In the genomic region with DNA sequence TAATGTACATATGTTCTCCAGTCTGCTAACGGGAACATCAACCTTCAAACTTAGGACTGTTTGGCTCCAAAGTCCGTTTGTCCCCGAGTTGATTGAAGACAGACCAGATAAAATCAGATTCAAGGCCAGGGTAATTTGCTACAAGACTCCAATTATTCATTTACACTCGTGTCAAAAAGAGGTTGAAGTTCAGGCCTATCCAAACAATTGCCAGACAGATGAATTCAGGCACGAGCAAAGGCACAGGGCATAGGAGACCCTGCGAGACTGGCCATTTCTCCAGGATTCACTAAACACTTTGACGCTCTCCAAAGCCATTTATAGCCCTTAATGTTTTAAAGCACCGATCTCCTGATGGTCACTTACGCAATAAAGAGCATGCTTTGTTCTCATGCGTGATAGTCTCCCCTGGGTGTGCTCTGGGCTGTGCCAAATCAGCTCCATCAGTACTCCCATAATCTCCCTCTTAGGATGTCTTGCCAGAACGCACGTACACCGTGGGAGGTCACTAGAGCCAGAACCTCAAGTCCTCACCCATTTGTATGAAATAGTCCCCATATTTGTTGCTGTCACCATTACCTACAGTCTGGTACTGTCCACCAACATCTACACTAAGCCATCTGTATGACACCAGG, we compare ENCODE assay signal across 12 mouse cellular contexts.
A peak's percentile ranks its signal among the peaks of the same experiment; 100 is the strongest.
DNase-seq lines count a peak whose midpoint lies in the region; ATAC-seq and TF ChIP-seq lines count a peak whose summit lies in the region.
"Had no signal": no experiment of that assay in that cellular context is flagged by ENCODE, and none has a peak within 500 bp of the region (broad histone marks: within the 10 kb centered on the region; RNA-seq: fewer than 3 reads in every experiment).

No protein-coding gene starts in this region.

- no peak overlapping the region for H3K9ac ChIP-seq in liver, embryonic 11.5 days (ENCODE audit: low read depth, low read length)
- H3K9ac ChIP-seq in liver, embryonic 12.5 days = no peak overlapping the region
- H3K9ac ChIP-seq in stomach, embryonic 15.5 days = no peak overlapping the region

- no peaks in the 10 kb centered on the region for H3K27me3 ChIP-seq in liver, embryonic 11.5 days (replicated peaks; ENCODE audit: control insufficient read depth, insufficient read depth, low read length)
- H3K27me3 ChIP-seq in liver, embryonic 12.5 days (replicated peaks) = no peaks in the 10 kb centered on the region
- no peaks in the 10 kb centered on the region for H3K27me3 ChIP-seq in stomach, embryonic 15.5 days (replicated peaks)
- H3K27me3 ChIP-seq in cerebellum, adult 2 months (ENCODE audit: control insufficient read depth, insufficient read depth, low read length) = no peaks in the 10 kb centered on the region

- H3K4me3 ChIP-seq in liver, embryonic 11.5 days (ENCODE audit: low read depth, low read length) = no peak overlapping the region
- H3K4me3 ChIP-seq in liver, embryonic 12.5 days = no peak overlapping the region
- no peak overlapping the region for H3K4me3 ChIP-seq in stomach, embryonic 15.5 days (replicated peaks)
- no peak overlapping the region for H3K4me3 ChIP-seq in cerebellum, adult 2 months (replicated peaks; ENCODE audit: insufficient read depth, low read depth, low read length)
- H3K4me3 ChIP-seq: forebrain, embryonic 10.5 days; layer of hippocampus, adult 2 months had no signal

- H3K27ac ChIP-seq in liver, embryonic 11.5 days (ENCODE audit: low read depth, low read length) = no peak overlapping the region; the same call in 1 of the 2 replicates
- H3K27ac ChIP-seq in liver, embryonic 12.5 days = no peak overlapping the region
- H3K27ac ChIP-seq in stomach, embryonic 15.5 days = peak overlapping the region; percentile 72; the same call in 1 of the 2 replicates
- H3K27ac ChIP-seq in cerebellum, adult 2 months (ENCODE audit: insufficient read depth, low read length) = no peak overlapping the region
- H3K27ac ChIP-seq: forebrain, embryonic 10.5 days had no signal

- TF ChIP-seq POLR2A in cerebellum, adult 2 months (IDR thresholded peaks at IDR 0.05; ENCODE audit: borderline replicate concordance, insufficient read depth, low read length) = no peak

- peaks cover 8% of the 10 kb centered on the region; the same call in 1 of the 2 replicates for H3K4me1 ChIP-seq in liver, embryonic 11.5 days (replicated peaks; ENCODE audit: control insufficient read depth, insufficient read depth, low read length)
- 0 out of 2 replicates have a peak, but pooled peaks cover 7% of the 10 kb centered on the region for H3K4me1 ChIP-seq in liver, embryonic 12.5 days
- H3K4me1 ChIP-seq in stomach, embryonic 15.5 days = 0 out of 2 replicates have a peak, but pooled peaks cover 8% of the 10 kb centered on the region
- H3K4me1 ChIP-seq in cerebellum, adult 2 months (ENCODE audit: control insufficient read depth, insufficient read depth, low read length) = no peaks in the 10 kb centered on the region

- ATAC-seq in liver, embryonic 11.5 days (replicated peaks; ENCODE audit: low FRiP score) = peak; percentile 31; the same call in 1 of the 2 replicates
- ATAC-seq in liver, embryonic 12.5 days = no peak
- peak; percentile 52 for ATAC-seq in stomach, embryonic 15.5 days (ENCODE audit: insufficient read depth, low FRiP score, low read depth)

- no peak overlapping the region for H3K4me2 ChIP-seq in liver, embryonic 11.5 days
- H3K4me2 ChIP-seq in liver, embryonic 12.5 days = no peak overlapping the region
- H3K4me2 ChIP-seq in stomach, embryonic 15.5 days = no peak overlapping the region

- no peak for TF ChIP-seq CTCF in cerebellum, adult 2 months (IDR thresholded peaks at IDR 0.05; ENCODE audit: borderline replicate concordance, insufficient read depth, low read depth, low read length)

- H3K36me3 ChIP-seq in liver, embryonic 11.5 days (ENCODE audit: control insufficient read depth, insufficient read depth, low read length) = no peaks in the 10 kb centered on the region
- H3K36me3 ChIP-seq in liver, embryonic 12.5 days = no peaks in the 10 kb centered on the region
- no peaks in the 10 kb centered on the region for H3K36me3 ChIP-seq in stomach, embryonic 15.5 days
- H3K36me3 ChIP-seq: forebrain, embryonic 10.5 days had no signal

- peak; percentile 37 for DNase-seq in embryo, embryonic 10 days (ENCODE audit: low spot score)
- no peak for DNase-seq in embryo, embryonic 11 days
- DNase-seq in liver, embryonic 11.5 days (ENCODE audit: low spot score) = no peak
- DNase-seq in kidney, postnatal 25 days = peak; percentile 36 to 54
- no peak for DNase-seq in spleen, adult 12 weeks (ENCODE audit: low spot score)
- no peak for DNase-seq in cerebellum, adult 2 months
- DNase-seq: adrenal gland, postnatal 10 days; cerebellum, adult 9-11 months had no signal

- H3K9me3 ChIP-seq in liver, embryonic 11.5 days (ENCODE audit: control insufficient read depth, low read length) = no peaks in the 10 kb centered on the region
- H3K9me3 ChIP-seq in liver, embryonic 12.5 days (replicated peaks) = no peaks in the 10 kb centered on the region
- H3K9me3 ChIP-seq in stomach, embryonic 15.5 days = peaks cover 7% of the 10 kb centered on the region; the same call in 1 of the 2 replicates

- 59% methylated on average over 13 of the region's 13 CpGs for WGBS in liver, embryonic 11.5 days
- WGBS in liver, embryonic 12.5 days (ENCODE audit: insufficient replicate concordance) = 60% methylated on average over 13 of the region's 13 CpGs
- WGBS in stomach, embryonic 15.5 days = 33% methylated on average over 13 of the region's 13 CpGs
- 73% methylated on average over 13 of the region's 13 CpGs for WGBS in cerebellum, adult 2 months

Comparison
In these comparisons a context has a peak if more than half of its experiments do, and no peak if none do; other contexts are left out.
1. DNase-seq: peak in embryo, embryonic 10 days (single experiment) and kidney, postnatal 25 days (2 of 2); none in embryo, embryonic 11 days (single experiment), liver, embryonic 11.5 days (single experiment), spleen, adult 12 weeks (single experiment) and cerebellum, adult 2 months (0 of 2).